Mouse (Mus musculus): Measurements from ENCODE around the gene Slc6a17. TPM values are rescaled to one million over a fixed set of nuclear protein-coding genes. Genes with fewer than 3 reads are reported as not detected.

Slc6a17 gene
- polyA plus RNA-seq, 1 experiment from 2014 or later: 2.7 TPM

DNA sequence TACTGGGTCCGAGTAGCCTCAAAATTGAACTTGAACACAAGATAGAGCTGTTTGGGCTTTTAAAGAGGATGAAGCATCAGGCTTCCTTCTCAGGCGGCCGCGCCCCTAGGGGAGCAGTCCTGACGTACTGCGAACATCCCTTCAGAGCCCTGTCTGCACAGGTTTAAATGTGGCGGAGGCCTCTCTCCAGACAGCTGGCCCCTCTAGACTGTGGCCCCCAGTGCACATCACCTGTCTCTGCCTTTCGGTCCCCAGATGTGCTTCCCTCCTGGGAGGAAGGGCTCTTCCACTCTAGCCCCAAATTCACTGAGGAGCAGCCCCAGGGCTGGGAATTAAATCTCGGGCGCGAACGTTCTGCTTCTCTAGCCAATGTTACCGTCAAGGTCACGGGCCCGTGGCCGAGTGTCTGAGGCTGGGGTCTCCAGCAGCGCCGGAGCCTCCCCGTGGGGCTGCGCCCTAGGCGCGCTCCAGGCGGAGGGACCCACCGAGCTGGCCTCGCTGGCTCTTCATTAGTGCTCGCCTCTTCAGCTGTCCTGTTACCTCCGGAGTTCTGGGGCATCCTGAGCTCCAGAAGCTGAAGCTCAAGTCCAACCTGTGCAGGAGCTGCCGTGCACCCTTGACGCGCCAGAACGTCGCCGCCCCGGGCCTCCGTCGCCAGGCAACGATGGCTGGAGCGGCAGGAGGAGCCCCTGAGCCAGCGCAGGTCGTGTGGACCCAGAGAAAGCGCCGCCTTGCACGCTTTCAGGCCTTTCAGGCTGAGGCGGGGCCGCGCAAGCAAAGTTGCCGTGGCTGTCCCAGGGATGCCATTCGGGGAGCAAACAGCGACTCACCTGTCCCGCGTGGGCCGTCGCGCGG, 815 bp downstream of the Slc6a17 start:
- peak overlapping the region; percentile 50 for H3K9ac ChIP-seq
- peak overlapping the region; percentile 98 for H3K4me2 ChIP-seq
- peaks cover 16% of the 10 kb centered on the region for H3K4me1 ChIP-seq
- H3K9me3 ChIP-seq: no peaks in the 10 kb centered on the region
- H3K4me3 ChIP-seq: peak overlapping the region; percentile 52
- H3K27me3 ChIP-seq: peaks cover 50% of the 10 kb centered on the region
- H3K27ac ChIP-seq: no peak overlapping the region
- H3K36me3 ChIP-seq: no peaks in the 10 kb centered on the region
- ATAC-seq (ENCODE audit: borderline replicate concordance, extremely low read depth, low FRiP score, low TSS enrichment): peak; percentile 76
- WGBS: 6% methylated on average over 55 of the region's 55 CpGs

DNA sequence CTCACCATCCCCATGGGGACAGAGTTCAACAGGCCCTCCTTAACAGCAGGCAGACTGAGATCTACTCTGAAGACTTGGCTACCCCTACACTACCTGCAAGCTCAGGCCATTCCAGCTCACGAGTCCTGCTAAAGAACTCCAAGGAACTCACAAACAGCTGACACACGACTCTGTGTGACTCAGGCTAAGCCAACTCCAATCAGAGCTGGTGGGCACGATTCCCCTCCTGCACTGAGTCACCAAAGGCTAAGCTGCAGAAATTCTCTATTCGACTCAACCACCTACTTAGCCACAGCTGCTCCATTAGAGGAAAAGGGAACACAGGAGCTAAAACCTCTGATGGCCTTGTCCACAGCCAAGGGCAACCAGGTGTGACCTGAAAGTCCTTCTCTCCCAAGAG, 1.8 kb downstream of the Slc6a17 start:
- Histone ChIP-seq H3K4me2 (no peak overlapping the region), H3K27ac (no peak overlapping the region), H3K4me1 (peaks cover 16% of the 10 kb centered on the region), H3K9me3 (no peaks in the 10 kb centered on the region), H3K4me3 (no peak overlapping the region), H3K27me3 (peaks cover 43% of the 10 kb centered on the region), H3K9ac (no peak overlapping the region), H3K36me3 (no peaks in the 10 kb centered on the region)
- WGBS: 75% methylated on average over 4 of the region's 4 CpGs
- no peak for ATAC-seq (ENCODE audit: borderline replicate concordance, extremely low read depth, low FRiP score, low TSS enrichment)

DNA sequence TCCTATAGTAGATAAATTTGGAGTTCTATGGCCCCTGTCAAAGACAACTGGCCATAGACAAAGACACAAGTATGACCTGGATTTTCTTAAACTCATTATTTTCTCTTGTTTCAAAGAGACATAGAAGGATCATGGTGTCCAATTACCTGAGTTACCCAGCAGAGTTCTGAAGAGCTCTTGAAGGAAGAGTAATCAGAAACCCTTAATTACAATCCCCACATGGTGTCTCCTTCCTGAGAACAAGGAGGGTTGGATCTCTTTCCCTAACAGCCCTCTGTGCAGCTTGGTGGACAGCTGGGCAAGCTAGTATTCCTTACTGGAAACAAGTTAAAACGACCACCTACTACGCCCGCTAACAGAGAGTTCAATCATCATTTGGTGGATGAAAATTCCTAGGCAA, 6.4 kb downstream of the Slc6a17 start:
- H3K9me3 ChIP-seq: no peaks in the 10 kb centered on the region
- no peak for ATAC-seq (ENCODE audit: borderline replicate concordance, extremely low read depth, low FRiP score, low TSS enrichment)
- H3K36me3 ChIP-seq: no peaks in the 10 kb centered on the region
- WGBS: 77% methylated on average over 3 of the region's 3 CpGs
- no peaks in the 10 kb centered on the region for H3K4me1 ChIP-seq
- H3K4me3 ChIP-seq: no peak overlapping the region
- H3K27ac ChIP-seq: no peak overlapping the region
- H3K27me3 ChIP-seq: peaks cover 8% of the 10 kb centered on the region; the same call in 1 of the 2 replicates
- no peak overlapping the region for H3K4me2 ChIP-seq
- no peak overlapping the region for H3K9ac ChIP-seq

DNA sequence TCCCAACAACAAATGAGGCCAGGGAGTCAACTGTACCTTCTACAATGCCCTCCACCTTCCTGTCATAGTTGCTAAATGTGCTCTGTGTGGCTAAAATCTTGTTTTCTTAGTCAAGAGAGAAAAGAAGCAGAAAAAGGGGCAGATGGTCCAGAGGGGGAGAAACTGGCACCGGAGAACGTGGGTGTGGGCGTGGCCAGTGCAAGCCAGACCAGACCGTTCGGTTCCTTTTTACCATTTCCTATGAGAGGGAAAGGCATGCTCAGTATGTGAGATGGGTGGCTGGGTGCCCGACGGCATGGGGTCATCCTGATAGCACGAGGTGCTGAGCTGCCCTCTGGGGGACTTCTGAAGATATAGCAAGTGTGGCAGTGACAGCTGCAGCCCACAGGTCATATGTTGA, 9.1 kb downstream of the Slc6a17 start:
- ATAC-seq (ENCODE audit: borderline replicate concordance, extremely low read depth, low FRiP score, low TSS enrichment): no peak
- WGBS: 48% methylated on average over 8 of the region's 8 CpGs
- H3K4me3 ChIP-seq: no peak overlapping the region

DNA sequence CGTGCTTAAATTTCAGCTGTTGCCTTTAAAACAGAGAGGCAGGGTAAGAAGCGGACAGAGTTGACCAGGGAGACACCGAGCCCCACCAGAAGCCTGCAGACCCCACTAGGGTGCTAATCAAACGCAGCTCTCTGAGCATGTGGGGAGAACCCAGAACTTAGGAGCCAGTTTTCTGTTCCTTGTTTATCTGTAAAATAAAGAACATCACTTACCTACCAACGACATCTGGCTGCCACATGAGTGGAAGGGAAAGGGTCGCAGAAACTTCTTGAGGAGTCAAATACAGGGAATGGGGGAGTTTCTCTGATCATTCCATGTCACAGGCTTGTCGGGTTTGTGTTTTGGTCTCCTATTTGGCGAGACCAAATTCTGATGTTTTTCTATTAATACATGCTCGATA, 9.9 kb downstream of the Slc6a17 start:
- 79% methylated on average over 9 of the region's 9 CpGs for WGBS
- Histone ChIP-seq H3K36me3 (no peaks in the 10 kb centered on the region), H3K9me3 (no peaks in the 10 kb centered on the region), H3K27ac (no peak overlapping the region), H3K27me3 (no peaks in the 10 kb centered on the region), H3K4me3 (no peak overlapping the region), H3K4me1 (peaks cover 6% of the 10 kb centered on the region; the same call in 1 of the 2 replicates), H3K9ac (no peak overlapping the region), H3K4me2 (no peak overlapping the region)
- ATAC-seq (ENCODE audit: borderline replicate concordance, extremely low read depth, low FRiP score, low TSS enrichment): no peak

More for the DNA sequence above, 9.1 kb downstream of the Slc6a17 start:
- no peaks in the 10 kb centered on the region for H3K9me3 ChIP-seq
- H3K27me3 ChIP-seq: no peaks in the 10 kb centered on the region
- H3K27ac ChIP-seq: no peak overlapping the region
- H3K36me3 ChIP-seq: no peaks in the 10 kb centered on the region
- peaks cover 6% of the 10 kb centered on the region; the same call in 1 of the 2 replicates for H3K4me1 ChIP-seq
- H3K4me2 ChIP-seq: no peak overlapping the region
- no peak overlapping the region for H3K9ac ChIP-seq

DNA sequence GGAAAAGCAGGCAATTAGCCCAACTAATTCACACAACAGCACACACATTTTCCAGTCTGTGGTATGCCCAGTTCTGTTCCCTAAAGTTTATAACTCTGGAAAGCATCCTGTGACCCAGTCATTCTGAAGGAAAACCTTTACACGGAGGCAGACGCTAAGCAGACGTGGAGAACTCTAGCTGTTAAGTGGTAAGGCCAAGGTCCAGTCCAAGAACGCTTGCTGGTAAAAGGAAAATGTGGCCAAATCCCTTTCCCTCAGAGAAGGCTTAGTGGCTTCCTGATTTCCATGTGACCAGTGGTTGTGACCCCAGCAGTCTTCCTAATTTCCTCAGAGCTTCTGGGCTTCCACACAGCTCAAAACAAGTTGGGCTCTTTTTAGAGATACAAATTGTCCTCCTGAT, 11.3 kb downstream of the Slc6a17 start:
- WGBS: 64% methylated on average over 4 of the region's 4 CpGs
- Histone ChIP-seq H3K36me3 (no peaks in the 10 kb centered on the region), H3K27ac (no peak overlapping the region), H3K27me3 (no peaks in the 10 kb centered on the region), H3K4me3 (no peak overlapping the region), H3K4me2 (no peak overlapping the region), H3K9me3 (no peaks in the 10 kb centered on the region), H3K4me1 (peaks cover 17% of the 10 kb centered on the region; the same call in 1 of the 2 replicates), H3K9ac (no peak overlapping the region)
- ATAC-seq (ENCODE audit: borderline replicate concordance, extremely low read depth, low FRiP score, low TSS enrichment): no peak

DNA sequence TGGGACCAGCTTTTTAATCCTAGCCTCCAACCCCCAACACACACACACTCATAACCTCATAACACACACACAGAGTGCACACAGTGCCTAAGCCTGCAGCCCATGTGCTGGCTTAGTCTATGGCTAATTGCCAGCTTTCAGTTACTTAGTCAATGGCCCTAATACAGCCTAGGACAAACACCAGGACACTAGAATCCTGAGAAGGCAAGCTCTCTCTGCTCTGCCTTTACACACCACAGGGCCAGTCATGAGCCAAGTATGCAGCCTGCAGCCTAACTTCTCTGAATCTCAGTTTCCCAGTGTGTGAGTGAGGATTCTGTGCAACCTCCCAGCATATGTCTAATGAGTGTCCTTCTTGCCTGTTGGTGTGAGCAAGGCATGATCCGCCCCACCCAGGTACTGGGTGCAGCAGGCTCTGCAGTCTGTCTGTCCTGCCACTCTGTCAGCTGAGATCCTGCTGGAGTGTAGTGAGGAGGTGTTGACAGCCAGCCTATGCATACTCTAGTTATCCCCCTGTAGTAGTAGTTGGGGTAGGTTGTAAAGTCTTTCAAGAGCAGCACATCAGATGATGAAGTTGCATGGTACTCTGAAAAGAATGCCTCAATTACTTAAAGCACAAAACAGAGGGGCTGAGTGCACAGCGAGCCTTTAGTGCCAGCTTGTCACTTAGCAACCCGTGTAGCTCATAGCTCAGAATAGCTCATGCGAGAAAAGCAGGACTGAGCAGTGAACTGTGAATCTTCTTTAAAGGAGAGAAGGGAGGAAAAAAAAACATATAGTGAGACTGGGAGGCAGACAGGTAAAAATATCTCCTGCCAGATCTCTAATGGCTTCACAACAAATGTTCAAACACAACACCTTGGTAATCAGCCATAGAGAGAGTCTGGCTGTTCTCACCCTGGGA, 12.1 kb downstream of the Slc6a17 start:
- H3K4me3 ChIP-seq: no peak overlapping the region
- ATAC-seq (ENCODE audit: borderline replicate concordance, extremely low read depth, low FRiP score, low TSS enrichment): no peak
- H3K27me3 ChIP-seq: no peaks in the 10 kb centered on the region
- WGBS: 47% methylated on average over 4 of the region's 4 CpGs
- H3K4me1 ChIP-seq: peaks cover 21% of the 10 kb centered on the region; the same call in 1 of the 2 replicates
- no peaks in the 10 kb centered on the region for H3K36me3 ChIP-seq
- no peaks in the 10 kb centered on the region for H3K9me3 ChIP-seq
- H3K4me2 ChIP-seq: no peak overlapping the region
- no peak overlapping the region for H3K27ac ChIP-seq
- no peak overlapping the region for H3K9ac ChIP-seq

DNA sequence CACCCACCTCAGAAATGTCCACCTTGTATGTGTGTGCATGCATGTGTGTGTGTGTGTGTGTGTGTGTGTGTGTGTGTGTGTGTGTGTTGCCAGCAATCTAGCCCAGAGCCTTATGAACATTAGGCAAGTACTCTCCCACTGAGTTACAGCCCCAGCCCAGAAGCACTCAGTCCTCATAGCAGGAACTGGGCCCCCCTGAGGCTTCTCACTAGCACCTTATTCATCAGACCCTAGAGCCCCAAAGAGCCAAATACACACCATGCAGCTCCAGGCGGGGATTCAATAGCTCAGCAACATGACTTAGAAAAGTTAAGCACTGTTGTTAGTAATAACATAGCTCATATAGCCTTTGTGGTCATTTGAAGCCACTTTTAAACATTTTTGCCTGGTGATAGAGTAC, 13.3 kb downstream of the Slc6a17 start:
- Histone ChIP-seq H3K27me3 (no peaks in the 10 kb centered on the region), H3K4me1 (peaks cover 21% of the 10 kb centered on the region; the same call in 1 of the 2 replicates), H3K36me3 (no peaks in the 10 kb centered on the region), H3K4me2 (no peak overlapping the region), H3K9ac (no peak overlapping the region), H3K27ac (no peak overlapping the region), H3K4me3 (no peak overlapping the region), H3K9me3 (no peaks in the 10 kb centered on the region)
- WGBS: 32% methylated on average over 1 of the region's 1 CpGs
- ATAC-seq (ENCODE audit: borderline replicate concordance, extremely low read depth, low FRiP score, low TSS enrichment): peak; percentile 72

DNA sequence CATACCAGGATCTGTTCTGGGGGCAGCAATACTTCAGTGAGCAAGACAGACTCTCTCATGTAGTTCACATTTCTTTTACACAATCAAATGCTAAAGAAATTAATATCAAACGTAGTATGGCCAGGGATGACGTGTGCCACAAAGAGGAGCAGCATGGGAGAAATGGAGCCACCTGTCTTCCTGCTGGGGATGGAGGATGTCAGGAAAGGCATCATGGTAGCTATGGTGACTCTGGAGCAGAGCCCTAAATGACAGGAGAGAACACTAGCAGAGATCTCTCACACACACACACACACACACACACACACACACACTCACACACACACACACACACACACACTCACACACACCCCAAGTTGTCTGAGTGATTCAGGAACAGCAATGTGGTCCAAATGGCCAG, 14.1 kb downstream of the Slc6a17 start:
- H3K36me3 ChIP-seq: no peaks in the 10 kb centered on the region
- H3K27ac ChIP-seq: no peak overlapping the region
- no peak for ATAC-seq (ENCODE audit: borderline replicate concordance, extremely low read depth, low FRiP score, low TSS enrichment)
- H3K4me2 ChIP-seq: no peak overlapping the region
- H3K4me3 ChIP-seq: no peak overlapping the region
- no peaks in the 10 kb centered on the region for H3K27me3 ChIP-seq
- 73% methylated on average over 2 of the region's 2 CpGs for WGBS
- no peaks in the 10 kb centered on the region for H3K9me3 ChIP-seq
- H3K9ac ChIP-seq: no peak overlapping the region
- H3K4me1 ChIP-seq: peaks cover 21% of the 10 kb centered on the region; the same call in 1 of the 2 replicates

DNA sequence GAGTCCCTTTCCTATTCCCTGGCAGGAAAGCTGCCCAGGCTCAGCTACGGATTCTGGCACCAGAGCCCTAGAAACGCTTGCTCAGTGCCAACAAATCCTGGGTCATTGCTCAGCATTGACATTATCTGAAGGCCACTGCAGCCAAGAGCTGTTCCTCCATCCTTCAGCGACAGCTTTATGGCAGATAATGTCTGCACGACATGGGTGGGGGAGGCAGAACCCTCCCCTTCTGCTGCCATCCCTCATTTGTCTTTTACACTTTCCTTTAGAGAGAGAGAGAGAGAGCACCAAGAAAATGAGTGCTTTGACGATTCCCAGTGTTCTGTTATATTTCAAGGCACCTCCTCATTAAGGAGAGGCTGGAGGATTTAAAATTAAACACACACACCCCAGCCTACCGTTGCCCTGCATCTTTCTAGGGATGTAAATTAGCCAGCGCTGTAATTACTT, 16.1 kb downstream of the Slc6a17 start:
- H3K4me2 ChIP-seq: no peak overlapping the region

DNA sequence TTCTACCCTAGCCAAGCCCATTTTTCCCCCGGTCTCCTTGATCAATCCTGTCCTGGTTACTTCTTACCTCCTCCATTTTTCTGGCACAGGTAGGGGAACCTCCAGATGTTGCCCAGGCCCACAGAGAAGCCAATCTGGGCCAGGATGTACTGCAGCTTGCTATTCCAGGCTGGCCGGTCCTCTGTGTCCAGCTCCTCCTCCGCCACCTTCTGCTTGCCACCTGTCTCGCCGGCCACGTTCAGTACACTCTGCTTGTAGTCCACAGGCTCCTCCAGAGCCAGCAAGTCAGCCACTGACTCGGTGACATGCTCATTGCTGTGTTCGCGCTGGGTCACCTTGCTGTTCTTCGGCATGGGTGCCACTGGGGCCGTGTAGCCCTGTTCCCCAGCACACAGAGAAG, 17.5 kb downstream of the Slc6a17 start:
- Histone ChIP-seq H3K9me3 (no peaks in the 10 kb centered on the region), H3K9ac (no peak overlapping the region), H3K4me2 (no peak overlapping the region), H3K4me3 (no peak overlapping the region), H3K4me1 (peaks cover 21% of the 10 kb centered on the region), H3K27ac (no peak overlapping the region), H3K27me3 (no peaks in the 10 kb centered on the region), H3K36me3 (no peaks in the 10 kb centered on the region)
- 95% methylated on average over 11 of the region's 11 CpGs for WGBS
- ATAC-seq (ENCODE audit: borderline replicate concordance, extremely low read depth, low FRiP score, low TSS enrichment): no peak

More for the DNA sequence above, 16.1 kb downstream of the Slc6a17 start:
- H3K27ac ChIP-seq: 0 out of 2 replicates have a peak overlapping the region, but pooled peaks have one; percentile 8
- no peak overlapping the region for H3K4me3 ChIP-seq
- H3K9me3 ChIP-seq: no peaks in the 10 kb centered on the region
- ATAC-seq (ENCODE audit: borderline replicate concordance, extremely low read depth, low FRiP score, low TSS enrichment): peak; percentile 37; the same call in 1 of the 2 replicates
- no peak overlapping the region for H3K9ac ChIP-seq
- no peaks in the 10 kb centered on the region for H3K27me3 ChIP-seq
- WGBS: 29% methylated on average over 7 of the region's 7 CpGs
- H3K4me1 ChIP-seq: peaks cover 21% of the 10 kb centered on the region; the same call in 1 of the 2 replicates
- no peaks in the 10 kb centered on the region for H3K36me3 ChIP-seq

Data from lung, embryonic 15.5 days (tissue).